Mouse (Mus musculus): ENCODE measurements around the gene Gm28230.

Gene Gm28230

GRCm38 (mm10) chr2:74725171-74725570 lies 1.4 kb upstream of the Gm28230 start:
- DNase-seq = peak; percentile 27

GRCm38 (mm10) chr2:74726973-74727639 lies 578 bp downstream of the Gm28230 start:
- no peak for DNase-seq

- DNase-seq = no peak
Observed at GRCm38 (mm10) chr2:74727640-74728302, 1.2 kb downstream of the Gm28230 start.

- DNase-seq = no peak
Observed at GRCm38 (mm10) chr2:74728303-74728680, 1.8 kb downstream of the Gm28230 start.

- no peak for DNase-seq
Observed at GRCm38 (mm10) chr2:74730331-74730730, 3.8 kb downstream of the Gm28230 start.

- no peak for DNase-seq
Observed at GRCm38 (mm10) chr2:74731055-74731454, 4.5 kb downstream of the Gm28230 start.

- DNase-seq = no peak
Observed at GRCm38 (mm10) chr2:74731799-74732512, 5.4 kb downstream of the Gm28230 start.

GRCm38 (mm10) chr2:74732513-74733316 lies 6.2 kb downstream of the Gm28230 start:
- peak; percentile 56 for DNase-seq

GRCm38 (mm10) chr2:74733317-74733661 lies 6.8 kb downstream of the Gm28230 start:
- DNase-seq = no peak

GRCm38 (mm10) chr2:74733765-74734164 lies 7.2 kb downstream of the Gm28230 start:
- no peak for DNase-seq

GRCm38 (mm10) chr2:74734451-74734850 lies 7.9 kb downstream of the Gm28230 start:
- no peak for DNase-seq

- peak; percentile 45 for DNase-seq
Observed at GRCm38 (mm10) chr2:74734996-74735811, 8.7 kb downstream of the Gm28230 start.

- DNase-seq = peak; percentile 47
Observed at GRCm38 (mm10) chr2:74735851-74736687, 9.5 kb downstream of the Gm28230 start.

GRCm38 (mm10) chr2:74736688-74737577 lies 10.4 kb downstream of the Gm28230 start:
- DNase-seq = no peak

GRCm38 (mm10) chr2:74737578-74738070 lies 11.1 kb downstream of the Gm28230 start:
- DNase-seq = peak; percentile 34

GRCm38 (mm10) chr2:74738623-74739475 lies 12.3 kb downstream of the Gm28230 start:
- peak; percentile 37 for DNase-seq

GRCm38 (mm10) chr2:74739476-74739800 lies 12.9 kb downstream of the Gm28230 start:
- DNase-seq = no peak

- DNase-seq = no peak
Observed at GRCm38 (mm10) chr2:74739869-74740268, 13.3 kb downstream of the Gm28230 start.

Measured in kidney, postnatal 10 days (tissue).